Mouse (Mus musculus): ENCODE results near the gene Sema4c. TPM values are rescaled to one million over a fixed set of nuclear protein-coding genes. Genes with fewer than 3 reads are reported as not detected.

Sema4c gene
- polyA plus RNA-seq, 1 experiment from 2014 or later: 2.0 TPM

GRCm38 (mm10) chr1:36523332-36524013, 34.7 kb downstream of the Sema4c start:
- 72% methylated on average over 9 of the region's 9 CpGs for WGBS (ENCODE audit: insufficient replicate concordance)
- ATAC-seq: no peak
- no peak overlapping the region for H3K4me3 ChIP-seq (ENCODE audit: low read depth, low read length)
- H3K9me3 ChIP-seq (ENCODE audit: low read length): no peaks in the 10 kb centered on the region
- DNase-seq: no peak
- H3K27ac ChIP-seq (ENCODE audit: low read depth): no peak overlapping the region
- H3K4me1 ChIP-seq (ENCODE audit: insufficient read depth): peaks cover 7% of the 10 kb centered on the region
- H3K9ac ChIP-seq (replicated peaks): no peak overlapping the region
- H3K4me2 ChIP-seq (ENCODE audit: low read depth, low read length): no peak overlapping the region
- H3K27me3 ChIP-seq (ENCODE audit: insufficient read depth, low read length): no peaks in the 10 kb centered on the region
- peaks cover 47% of the 10 kb centered on the region for H3K36me3 ChIP-seq (replicated peaks; ENCODE audit: insufficient read depth, low read length)
- TF ChIP-seq CTCF (IDR thresholded peaks at IDR 0.05; ENCODE audit: low read depth) (no peak), EP300 (IDR thresholded peaks at IDR 0.05; ENCODE audit: low read depth) (no peak)

- Histone ChIP-seq H3K4me1 (ENCODE audit: insufficient read depth) (peaks cover 3% of the 10 kb centered on the region), H3K9ac (replicated peaks) (no peak overlapping the region), H3K4me2 (ENCODE audit: low read depth, low read length) (no peak overlapping the region), H3K27me3 (ENCODE audit: insufficient read depth, low read length) (no peaks in the 10 kb centered on the region), H3K4me3 (ENCODE audit: low read depth, low read length) (no peak overlapping the region), H3K27ac (ENCODE audit: low read depth) (no peak overlapping the region), H3K9me3 (ENCODE audit: low read length) (no peaks in the 10 kb centered on the region), H3K36me3 (replicated peaks; ENCODE audit: insufficient read depth, low read length) (peaks cover 47% of the 10 kb centered on the region)
- DNase-seq: no peak
- TF ChIP-seq CTCF (IDR thresholded peaks at IDR 0.05; ENCODE audit: low read depth): no peak
- TF ChIP-seq EP300 (IDR thresholded peaks at IDR 0.05; ENCODE audit: low read depth): no peak
- ATAC-seq: no peak
- WGBS (ENCODE audit: insufficient replicate concordance): 90% methylated on average over 7 of the region's 7 CpGs
Measured at GRCm38 (mm10) chr1:36522210-36522609, 35.9 kb downstream of the Sema4c start.

- Histone ChIP-seq H3K4me2 (ENCODE audit: low read depth, low read length) (no peak overlapping the region), H3K27ac (ENCODE audit: low read depth) (no peak overlapping the region), H3K9me3 (ENCODE audit: low read length) (no peaks in the 10 kb centered on the region), H3K27me3 (ENCODE audit: insufficient read depth, low read length) (no peaks in the 10 kb centered on the region), H3K9ac (replicated peaks) (no peak overlapping the region), H3K4me3 (ENCODE audit: low read depth, low read length) (no peak overlapping the region), H3K4me1 (ENCODE audit: insufficient read depth) (peaks cover 5% of the 10 kb centered on the region; the same call in 1 of the 2 replicates), H3K36me3 (replicated peaks; ENCODE audit: insufficient read depth, low read length) (peaks cover 37% of the 10 kb centered on the region)
- ATAC-seq: no peak
- no peak for DNase-seq
- 75% methylated on average over 11 of the region's 11 CpGs for WGBS (ENCODE audit: insufficient replicate concordance)
- TF ChIP-seq EP300 (IDR thresholded peaks at IDR 0.05; ENCODE audit: low read depth) (no peak), CTCF (IDR thresholded peaks at IDR 0.05; ENCODE audit: low read depth) (no peak)
Measured at GRCm38 (mm10) chr1:36519626-36520025, 38.5 kb downstream of the Sema4c start.

- 66% methylated on average over 3 of the region's 3 CpGs for WGBS (ENCODE audit: insufficient replicate concordance)
- peak; percentile 50 for ATAC-seq
- H3K27ac ChIP-seq (ENCODE audit: low read depth): no peak overlapping the region
- H3K4me1 ChIP-seq (ENCODE audit: insufficient read depth): peaks cover 14% of the 10 kb centered on the region
- H3K9me3 ChIP-seq (ENCODE audit: low read length): no peaks in the 10 kb centered on the region
- no peak for DNase-seq
- H3K36me3 ChIP-seq (replicated peaks; ENCODE audit: insufficient read depth, low read length): peaks cover 34% of the 10 kb centered on the region
- H3K9ac ChIP-seq (replicated peaks): no peak overlapping the region
- H3K4me2 ChIP-seq (ENCODE audit: low read depth, low read length): no peak overlapping the region
- H3K4me3 ChIP-seq (ENCODE audit: low read depth, low read length): no peak overlapping the region
- TF ChIP-seq CTCF (IDR thresholded peaks at IDR 0.05; ENCODE audit: low read depth) (no peak), EP300 (IDR thresholded peaks at IDR 0.05; ENCODE audit: low read depth) (no peak)
- no peaks in the 10 kb centered on the region for H3K27me3 ChIP-seq (ENCODE audit: insufficient read depth, low read length)
Measured at GRCm38 (mm10) chr1:36518259-36518658, 39.9 kb downstream of the Sema4c start.

- H3K4me2 ChIP-seq (ENCODE audit: low read depth, low read length): peak overlapping the region; percentile 96
- no peak for ATAC-seq
- 54% methylated on average over 2 of the region's 2 CpGs for WGBS (ENCODE audit: insufficient replicate concordance)
- peaks cover 19% of the 10 kb centered on the region for H3K4me1 ChIP-seq (ENCODE audit: insufficient read depth)
- 0 out of 2 replicates have a peak, but pooled peaks cover 4% of the 10 kb centered on the region for H3K36me3 ChIP-seq (replicated peaks; ENCODE audit: insufficient read depth, low read length)
- H3K27me3 ChIP-seq (ENCODE audit: insufficient read depth, low read length): no peaks in the 10 kb centered on the region
- no peak overlapping the region for H3K9ac ChIP-seq (replicated peaks)
- peak; percentile 65 for TF ChIP-seq CTCF (IDR thresholded peaks at IDR 0.05; ENCODE audit: low read depth)
- no peak for TF ChIP-seq EP300 (IDR thresholded peaks at IDR 0.05; ENCODE audit: low read depth)
- H3K9me3 ChIP-seq (ENCODE audit: low read length): no peaks in the 10 kb centered on the region
- no peak for DNase-seq
- no peak overlapping the region for H3K27ac ChIP-seq (ENCODE audit: low read depth)
- H3K4me3 ChIP-seq (ENCODE audit: low read depth, low read length): peak overlapping the region; percentile 89; the same call in 1 of the 2 replicates
Measured at GRCm38 (mm10) chr1:36513718-36514117, 44.4 kb downstream of the Sema4c start.

- peak overlapping the region; percentile 89 for H3K4me3 ChIP-seq (ENCODE audit: low read depth, low read length)
- no peak for TF ChIP-seq EP300 (IDR thresholded peaks at IDR 0.05; ENCODE audit: low read depth)
- TF ChIP-seq CTCF (IDR thresholded peaks at IDR 0.05; ENCODE audit: low read depth): no peak
- no peak overlapping the region for H3K27ac ChIP-seq (ENCODE audit: low read depth)
- peak overlapping the region; percentile 84 for H3K9ac ChIP-seq (replicated peaks)
- WGBS (ENCODE audit: insufficient replicate concordance): 20% methylated on average over 1 of the region's 1 CpGs
- H3K36me3 ChIP-seq (replicated peaks; ENCODE audit: insufficient read depth, low read length): 0 out of 2 replicates have a peak, but pooled peaks cover 4% of the 10 kb centered on the region
- peaks cover 19% of the 10 kb centered on the region for H3K4me1 ChIP-seq (ENCODE audit: insufficient read depth)
- no peaks in the 10 kb centered on the region for H3K9me3 ChIP-seq (ENCODE audit: low read length)
- peak overlapping the region; percentile 96 for H3K4me2 ChIP-seq (ENCODE audit: low read depth, low read length)
- no peak for ATAC-seq
- DNase-seq: no peak
- no peaks in the 10 kb centered on the region for H3K27me3 ChIP-seq (ENCODE audit: insufficient read depth, low read length)
Measured at GRCm38 (mm10) chr1:36513310-36513709, 44.8 kb downstream of the Sema4c start.

Measured in liver, postnatal 0 days (tissue).